Mouse (Mus musculus) adrenal gland, postnatal 25 days (tissue): ENCODE data around the gene Olfr161. TPM values are rescaled to one million over a fixed set of nuclear protein-coding genes. Genes with fewer than 3 reads are reported as not detected.
"Not testable (repeated sequence)": the region's sequence is repeated elsewhere in the genome, so short reads cannot be mapped to it uniquely, and the experiment has no call there.

ENCODE experiments used
- DNase-seq: peaks from one replicate; pipeline ENCODE4 v3.0.0; 2021; ENCODE audit warnings: mixed read lengths
- long read RNA-seq: library from polyadenylated mRNA; stranded (forward); transcript quantifications from one replicate; pipeline ENCODE4 v2.0.0, GENCODE M21; 2021
- total RNA-seq: library from RNA; stranded (reverse); gene quantifications from 2 replicates; pipeline ENCODE4 v1.2.3, GENCODE M21; 2021

Olfr161 gene
- not detected in 2 replicates for total RNA-seq
- long read RNA-seq: 0 reads

- no peak for DNase-seq
Observed at GRCm38 (mm10) chr16:3590691-3591090, at the start of gene Olfr161. TSS of gene Olfr161 (plus strand) at chr16:3591042.

GRCm38 (mm10) chr16:3563553-3563952 is 27.3 kb upstream of the Olfr161 start:
- no peak for DNase-seq

- not testable (repeated sequence) for DNase-seq
Observed at GRCm38 (mm10) chr16:3577658-3578057, 13.2 kb upstream of the Olfr161 start.

- not testable (repeated sequence) for DNase-seq
Observed at GRCm38 (mm10) chr16:3578227-3578848, 12.5 kb upstream of the Olfr161 start.

- peak; percentile 13 for DNase-seq
Observed at GRCm38 (mm10) chr16:3631376-3631775, 40.5 kb downstream of the Olfr161 start.

- DNase-seq: peak; percentile 39
Observed at GRCm38 (mm10) chr16:3632572-3633361, 41.9 kb downstream of the Olfr161 start.

Other genes with a start within 250 kb of the Olfr161 start
- not detected in 2 replicates for gene Mefv, start 127.1 kb downstream of the Olfr161 start, total RNA-seq
- 21.4 and 26.1 TPM in 2 replicates for gene Zfp263, start 153.1 kb downstream of the Olfr161 start, total RNA-seq
- gene Olfr15, start 239.8 kb downstream of the Olfr161 start, total RNA-seq: not detected in 2 replicates